Mouse (Mus musculus) bone marrow, adult 2 months (tissue): ENCODE data around the gene Wnt5a.

ENCODE experiments used
- CTCF ChIP-seq: fragments of 200-500 bp; IDR thresholded peaks from 2 replicates; pipeline ENCODE4 v1.5.1; 2011; ENCODE audit warnings: low read length, control low read depth; ENCODE audit not compliant: control insufficient read depth, insufficient read depth
- POLR2A ChIP-seq: fragments of 200-500 bp; IDR thresholded peaks from 2 replicates; pipeline ENCODE4 v1.6.1; 2011; ENCODE audit warnings: low read depth, mild to moderate bottlenecking, control low read depth, low read length, borderline replicate concordance; ENCODE audit not compliant: control insufficient read depth

DNA sequence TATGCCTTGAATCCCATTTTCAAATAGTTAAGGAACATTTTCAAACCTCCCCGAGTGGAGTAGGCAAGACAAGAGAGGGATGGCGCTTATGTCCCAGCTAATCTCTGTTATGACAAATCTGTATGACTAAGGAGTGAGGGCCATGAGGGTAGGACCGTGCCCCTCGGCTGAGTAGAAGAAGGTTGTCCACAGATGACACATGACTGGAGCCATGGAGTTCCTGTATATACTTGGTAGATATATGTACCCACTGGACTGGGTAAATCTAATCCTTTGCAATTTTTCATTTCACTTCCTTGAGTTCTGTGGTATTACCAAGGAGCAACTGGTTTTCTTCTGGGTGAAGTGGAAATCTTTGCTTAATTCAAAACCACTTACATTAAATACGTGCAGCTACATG lies 10.3 kb upstream of the Wnt5a start:
- TF ChIP-seq CTCF (no peak), POLR2A (no peak)
